Mouse (Mus musculus): ENCODE measurements around the gene Syngr3.
"Not testable (repeated sequence)": the region's sequence is repeated elsewhere in the genome, so short reads cannot be mapped to it uniquely, and the experiment has no call there.

Gene Syngr3

DNA sequence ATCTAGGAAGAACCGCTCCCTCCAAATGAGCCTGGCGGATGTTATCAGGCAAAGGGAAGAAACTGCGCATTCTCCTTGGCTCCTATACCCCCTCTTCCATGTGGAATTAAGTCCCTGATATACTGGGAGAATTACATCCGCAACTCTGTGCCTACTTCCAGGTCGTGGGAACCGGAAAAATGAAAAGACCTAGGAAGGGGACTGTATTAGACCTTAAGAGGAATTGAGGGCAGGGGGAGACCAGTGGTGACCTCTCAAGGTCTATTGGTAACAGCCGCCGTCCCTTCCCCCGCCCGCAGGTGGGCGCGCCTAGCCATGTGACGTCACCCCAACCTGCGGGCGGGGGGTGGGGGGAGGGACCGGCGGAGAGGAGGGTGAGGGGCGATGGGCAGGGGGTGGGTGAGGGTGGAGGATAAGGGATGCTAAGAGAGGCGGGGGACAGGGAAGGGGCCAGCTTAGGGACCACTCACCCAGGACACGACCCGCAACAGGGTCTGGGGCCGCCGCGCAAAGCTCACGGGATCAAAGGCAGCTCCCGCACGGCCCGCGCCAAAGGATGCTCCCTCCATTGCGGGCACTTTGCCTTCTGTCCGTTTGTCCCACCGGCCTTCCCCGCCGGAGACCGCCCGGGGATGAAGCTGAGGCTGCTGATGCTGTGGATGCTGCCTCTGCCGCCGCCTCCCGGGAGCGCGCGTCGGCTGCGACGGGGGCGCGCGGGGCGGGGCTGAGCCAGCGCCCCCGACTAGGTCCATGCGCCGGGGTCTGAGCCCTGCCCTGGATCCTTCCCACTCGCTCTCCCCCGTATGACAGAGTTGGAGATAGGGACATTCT is at the start of gene Syngr3:
Gene Syngr3, minus strand, starts transcription at position 705 of the 831 bp plus-strand sequence.
- DNase-seq = peak; percentile 57

DNA sequence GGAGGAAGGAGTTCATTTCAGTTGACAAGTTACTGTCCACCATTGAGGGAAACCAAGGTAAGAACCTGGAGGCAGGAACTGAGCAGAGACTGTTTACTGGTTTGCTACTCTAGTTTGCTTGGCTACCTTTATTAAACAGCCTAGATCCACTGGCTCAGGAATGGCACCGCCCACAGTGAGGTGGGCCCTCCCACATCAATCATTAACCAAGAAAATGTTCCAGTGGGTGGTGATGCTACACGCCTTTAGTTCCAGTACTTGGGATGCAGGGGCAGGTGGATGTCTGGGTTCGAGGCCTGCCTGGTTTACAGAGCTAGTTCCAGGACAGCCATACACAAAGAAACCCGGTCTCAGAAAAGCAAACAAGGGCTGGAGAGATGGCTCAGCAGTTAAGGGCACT is 48.5 kb upstream of the Syngr3 start:
- no peak for DNase-seq

DNA sequence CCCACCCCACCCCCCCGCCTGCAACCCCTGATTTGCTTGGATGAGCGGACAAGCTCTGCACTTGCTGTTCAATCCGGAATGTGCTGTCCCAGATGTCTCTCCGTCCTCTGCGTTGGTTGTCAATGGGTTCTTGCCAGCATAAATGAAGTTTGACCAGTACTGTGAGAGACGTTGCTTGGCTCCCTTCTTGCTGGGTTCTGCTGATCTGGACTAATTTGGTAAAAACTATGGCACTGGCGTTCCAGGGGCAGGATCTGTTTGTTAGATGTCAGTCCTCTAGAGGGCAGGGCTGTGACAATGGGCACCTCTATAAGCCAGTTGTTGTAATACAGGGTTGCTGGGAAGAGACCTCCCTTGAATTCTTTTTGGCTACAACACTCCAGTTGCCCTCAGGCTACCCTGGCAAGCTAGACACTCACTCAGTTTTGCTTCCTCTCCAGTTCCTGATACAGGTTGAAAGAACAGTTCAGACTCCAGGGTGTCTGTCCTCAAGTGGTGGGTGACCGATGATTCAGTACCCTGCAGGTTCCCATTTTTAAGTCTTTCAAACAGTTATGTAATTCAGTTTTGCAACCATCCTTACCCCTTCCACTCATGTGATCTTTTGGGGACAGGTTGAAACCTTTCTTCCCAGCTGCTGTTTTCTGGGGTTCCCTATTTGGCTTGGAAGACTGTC is 47.5 kb upstream of the Syngr3 start:
- no peak for DNase-seq

DNA sequence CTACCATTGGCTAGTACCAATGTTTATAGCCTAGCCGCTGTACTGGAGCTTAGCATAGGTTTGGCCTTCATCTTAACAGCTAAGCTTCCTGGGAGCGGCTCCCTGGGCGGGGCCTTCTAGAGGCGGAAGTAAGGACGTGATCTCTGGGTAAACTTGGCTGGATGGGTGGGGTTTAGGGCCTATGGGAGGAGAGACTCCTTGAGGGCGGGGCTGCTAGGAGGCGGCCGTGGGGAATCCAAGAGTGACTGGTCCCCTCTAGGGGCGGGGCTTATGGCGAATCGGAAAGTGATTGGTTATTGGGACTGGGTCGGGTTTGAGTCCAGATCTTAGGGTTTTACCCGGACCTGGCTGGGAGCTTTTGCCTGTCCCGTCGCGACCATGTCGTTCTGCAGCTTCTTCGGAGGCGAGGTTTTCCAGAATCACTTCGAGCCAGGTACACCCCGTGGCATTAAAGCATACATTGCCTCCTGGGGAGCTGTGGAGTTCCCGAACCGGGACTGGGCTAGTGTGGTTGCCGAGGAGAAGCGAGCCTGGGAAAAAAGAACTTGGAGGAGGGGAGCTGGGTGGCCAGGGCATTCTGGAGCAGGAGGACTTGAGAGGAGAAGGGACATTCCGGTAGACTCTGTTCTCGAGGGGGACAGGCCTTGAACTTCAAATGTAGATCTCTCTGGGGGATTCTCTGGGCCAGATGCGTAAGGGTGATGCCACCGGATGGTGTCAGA is 46.7 kb upstream of the Syngr3 start, which contains the start of gene Msrb1:
Gene Msrb1, plus strand, starts transcription at position 313 of the 722 bp plus-strand sequence.
- peak; percentile 90 for DNase-seq

DNA sequence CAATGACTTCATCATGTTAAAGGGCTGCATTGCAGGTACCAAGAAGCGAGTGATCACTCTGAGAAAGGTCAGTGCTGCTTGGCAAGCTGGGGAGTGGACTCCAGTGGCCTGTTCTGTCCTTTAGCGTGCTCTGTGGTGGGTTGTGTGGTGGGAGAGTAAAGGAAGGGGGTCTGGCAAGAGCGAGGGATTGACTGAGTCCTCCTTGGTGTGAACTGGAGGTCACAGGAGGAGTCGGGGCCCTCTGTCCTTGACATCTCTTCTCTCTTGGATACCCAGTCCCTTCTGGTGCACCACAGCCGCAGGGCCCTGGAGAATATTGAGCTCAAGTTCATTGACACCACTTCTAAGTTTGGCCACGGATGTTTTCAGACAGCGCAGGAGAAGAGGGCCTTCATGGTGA is 45.7 kb upstream of the Syngr3 start:
- DNase-seq = no peak

DNA sequence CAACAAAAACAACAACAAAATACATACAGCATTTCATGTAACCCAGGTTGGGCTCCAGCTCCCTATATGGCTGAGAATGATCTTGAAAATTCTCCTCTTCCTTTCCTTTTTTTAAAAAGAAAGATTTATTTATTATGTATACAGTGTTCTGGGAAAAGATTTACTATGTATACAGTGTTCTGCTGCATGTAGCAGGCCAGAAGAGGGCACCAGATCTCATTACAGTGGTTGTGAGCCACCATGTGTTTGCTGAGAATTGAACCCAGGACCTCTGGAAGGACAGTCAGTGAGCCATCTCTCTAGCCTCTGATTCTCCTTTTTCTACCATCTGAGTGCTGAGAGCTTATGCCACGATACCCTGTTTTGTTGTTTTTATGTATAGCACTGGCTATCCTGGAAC is 44.8 kb upstream of the Syngr3 start:
- no peak for DNase-seq

DNA sequence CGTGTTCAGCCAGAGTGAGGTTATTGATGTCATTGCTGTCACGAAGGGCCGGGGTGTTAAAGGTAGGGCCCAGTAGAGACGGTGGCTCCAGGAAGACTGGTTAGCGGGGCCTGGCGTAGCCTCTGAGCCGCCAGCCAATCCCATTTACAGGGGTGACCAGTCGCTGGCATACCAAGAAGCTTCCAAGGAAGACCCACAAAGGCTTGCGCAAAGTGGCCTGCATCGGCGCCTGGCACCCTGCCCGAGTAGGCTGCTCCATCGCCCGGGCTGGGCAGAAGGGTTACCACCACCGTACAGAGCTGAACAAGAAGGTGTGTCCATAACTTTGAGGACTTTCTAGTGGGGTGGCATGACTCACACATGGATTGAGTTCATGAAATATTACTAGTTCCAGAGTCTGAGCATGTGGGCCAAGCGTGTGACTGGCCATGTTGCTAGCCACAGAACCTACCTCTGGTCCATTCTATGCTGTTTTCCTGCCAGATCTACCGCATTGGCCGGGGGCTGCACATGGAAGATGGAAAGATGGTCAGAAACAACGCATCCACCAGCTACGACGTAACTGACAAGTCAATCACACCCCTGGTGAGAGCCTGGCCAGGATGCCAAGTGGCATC is 43.8 kb upstream of the Syngr3 start:
- DNase-seq = no peak

DNA sequence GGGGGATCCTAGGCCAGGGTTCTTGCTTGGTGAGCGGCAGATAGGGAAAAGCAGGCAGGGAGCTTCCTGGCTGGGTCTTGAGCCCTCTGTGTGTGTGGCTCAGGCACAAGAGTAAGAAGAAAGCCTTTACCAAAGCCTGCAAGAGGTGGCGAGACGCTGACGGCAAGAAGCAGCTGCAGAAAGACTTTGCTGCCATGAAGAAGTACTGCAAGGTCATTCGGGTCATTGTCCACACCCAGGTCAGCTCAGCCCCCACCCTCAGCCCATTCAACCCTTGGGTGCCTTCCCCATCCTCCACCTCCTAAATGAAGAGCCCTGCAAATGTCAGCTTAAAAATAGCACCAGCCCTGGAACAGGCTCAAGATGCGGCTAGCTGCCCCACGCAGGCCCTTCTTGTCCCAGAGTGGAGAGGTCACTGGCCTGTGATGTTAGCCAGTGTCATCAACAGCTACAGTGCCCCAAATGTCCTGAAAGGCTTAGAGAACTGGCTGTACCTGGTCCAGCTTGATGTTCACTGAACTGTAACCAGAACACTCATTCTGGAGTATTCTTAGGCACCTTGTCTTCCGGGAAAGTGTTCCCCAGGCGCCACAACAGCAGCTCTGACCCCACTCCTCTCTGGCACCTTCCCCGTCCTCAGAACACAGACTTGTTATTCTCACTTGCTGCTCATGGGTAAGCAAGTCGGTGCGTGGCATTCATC is 42.6 kb upstream of the Syngr3 start:
- DNase-seq = no peak

DNA sequence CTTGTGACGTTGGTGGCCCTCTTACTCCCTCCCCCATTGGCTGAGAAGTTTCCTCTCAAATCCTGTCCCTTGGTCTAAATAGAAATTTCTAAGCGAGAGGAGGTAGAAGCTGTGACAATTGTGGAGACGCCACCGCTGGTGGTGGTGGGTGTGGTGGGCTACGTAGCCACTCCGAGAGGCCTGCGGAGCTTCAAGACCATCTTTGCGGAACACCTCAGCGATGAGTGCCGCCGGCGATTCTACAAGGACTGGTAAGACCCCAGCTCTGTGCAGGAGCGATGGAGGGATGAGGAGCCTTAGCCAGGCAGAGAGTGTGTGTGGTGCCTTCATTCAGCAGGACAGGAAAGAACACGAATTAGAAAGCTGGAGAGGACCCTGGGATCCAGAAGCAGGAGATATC is 41.0 kb upstream of the Syngr3 start:
- DNase-seq = no peak

DNA sequence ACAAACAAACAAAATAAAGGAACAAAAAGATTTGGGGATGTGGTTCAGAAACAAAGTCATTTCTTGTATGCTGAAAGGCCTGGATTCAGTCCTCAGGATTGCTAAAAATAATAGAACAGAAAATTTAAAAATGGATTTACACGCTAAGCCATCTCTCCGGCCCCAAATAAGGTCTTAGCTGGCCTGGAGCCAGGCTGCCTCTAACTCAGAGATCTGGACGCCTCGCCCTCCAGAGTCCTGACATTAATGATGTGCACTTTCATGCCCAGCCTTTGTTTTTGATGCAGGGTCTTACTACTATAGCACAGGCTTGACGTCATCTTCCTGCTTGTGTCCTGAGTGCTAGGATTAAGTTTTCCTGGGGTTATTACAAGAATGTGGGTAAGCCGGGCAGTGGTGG is 39.3 kb upstream of the Syngr3 start:
- DNase-seq = no peak

DNA sequence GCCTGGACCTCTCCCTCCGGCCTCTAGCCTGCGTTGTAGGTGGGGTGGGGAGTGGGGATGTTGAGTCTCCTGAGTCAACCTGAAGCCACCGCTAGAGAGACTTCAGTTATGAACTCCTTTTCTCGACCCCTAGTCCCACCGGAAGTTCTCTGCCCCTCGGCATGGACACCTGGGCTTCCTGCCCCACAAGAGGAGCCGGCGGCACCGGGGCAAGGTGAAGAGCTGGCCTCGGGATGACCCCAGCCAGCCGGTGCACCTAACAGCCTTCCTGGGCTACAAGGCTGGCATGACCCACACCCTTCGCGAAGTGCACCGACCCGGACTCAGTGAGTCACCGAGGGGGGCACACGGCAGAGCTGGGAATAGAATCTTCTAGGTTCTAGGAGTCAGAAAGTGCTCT is 38.4 kb upstream of the Syngr3 start:
- no peak for DNase-seq

DNA sequence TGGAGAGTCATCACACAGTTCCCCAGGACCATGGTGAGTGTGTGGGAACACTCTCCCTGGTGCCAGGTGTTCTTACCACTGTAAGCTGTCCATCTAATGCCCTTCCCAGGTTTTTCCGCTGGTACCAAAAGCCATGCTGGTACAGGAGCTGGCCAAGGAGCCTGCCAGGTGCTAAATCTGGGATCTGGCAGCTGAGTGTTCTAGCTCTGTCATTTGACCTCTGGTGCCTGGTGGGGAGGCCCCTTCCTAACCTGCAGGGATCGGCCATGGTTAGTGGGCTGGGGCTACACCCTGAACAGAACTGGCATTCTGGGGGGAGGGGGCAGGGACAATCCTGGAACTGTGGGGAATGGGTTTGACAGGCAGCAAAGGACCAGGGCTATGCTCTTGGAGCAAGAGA is 37.9 kb upstream of the Syngr3 start, which contains the start of gene Rpl3l:
Gene Rpl3l, plus strand, starts transcription at position 203 of the 400 bp plus-strand sequence.
- no peak for DNase-seq

DNA sequence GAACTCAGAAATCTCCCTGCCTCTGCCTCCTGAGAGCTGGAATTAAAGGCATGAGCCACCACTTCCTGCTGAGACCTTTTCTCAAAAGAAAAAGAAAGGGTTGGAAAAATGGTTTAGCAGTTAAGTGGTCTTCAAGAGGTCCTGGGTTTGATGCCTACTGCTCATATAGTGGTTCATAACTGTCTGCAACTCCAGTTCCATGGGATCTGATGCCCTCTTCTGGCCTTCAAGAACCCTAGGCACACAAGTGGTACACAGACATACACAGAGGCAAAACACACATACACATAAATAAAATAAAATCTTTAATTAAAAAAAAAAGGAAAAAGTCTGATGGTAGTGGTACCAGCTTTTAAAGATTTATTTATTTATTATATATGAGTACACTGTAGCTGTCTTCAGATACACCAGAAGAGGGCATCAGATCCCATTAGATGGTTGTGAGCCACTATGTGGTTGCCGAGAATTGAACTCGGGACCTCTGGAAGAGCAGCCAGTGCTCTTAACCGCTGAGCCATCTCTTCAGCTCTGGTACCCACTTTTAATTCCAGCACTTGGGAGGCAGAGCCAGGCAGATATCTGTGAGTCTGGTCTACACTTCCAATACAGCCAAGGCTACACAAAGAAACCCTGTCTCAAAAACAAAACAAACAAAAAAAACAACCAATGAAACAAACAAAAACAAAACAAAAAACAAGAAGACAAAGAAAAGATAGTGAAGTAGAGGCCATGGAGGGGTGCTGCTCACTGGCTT is 36.1 kb upstream of the Syngr3 start:
- no peak for DNase-seq

DNA sequence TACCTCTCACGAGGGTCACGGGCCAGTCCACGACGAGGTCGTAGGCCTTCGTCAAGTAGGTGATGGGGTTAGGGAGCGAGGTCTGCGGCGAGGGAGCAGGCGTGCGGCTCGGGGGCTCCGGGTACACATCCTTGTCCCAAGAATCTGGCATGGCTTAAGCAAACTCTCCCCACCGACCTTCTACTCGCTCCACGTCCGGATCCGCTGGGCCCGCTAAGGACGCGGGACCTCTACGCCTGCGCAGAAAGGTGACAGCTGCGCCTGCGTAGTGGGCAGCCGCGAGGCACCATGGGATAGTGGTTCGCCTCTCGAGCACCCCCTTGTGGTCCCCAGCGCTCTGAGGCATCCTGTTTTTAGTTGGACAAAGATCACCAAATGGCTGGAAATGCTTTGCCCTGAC is 34.4 kb upstream of the Syngr3 start, which contains the start of gene Ndufb10:
Gene Ndufb10, minus strand, starts transcription at position 295 of the 400 bp plus-strand sequence.
- DNase-seq = peak; percentile 99

DNA sequence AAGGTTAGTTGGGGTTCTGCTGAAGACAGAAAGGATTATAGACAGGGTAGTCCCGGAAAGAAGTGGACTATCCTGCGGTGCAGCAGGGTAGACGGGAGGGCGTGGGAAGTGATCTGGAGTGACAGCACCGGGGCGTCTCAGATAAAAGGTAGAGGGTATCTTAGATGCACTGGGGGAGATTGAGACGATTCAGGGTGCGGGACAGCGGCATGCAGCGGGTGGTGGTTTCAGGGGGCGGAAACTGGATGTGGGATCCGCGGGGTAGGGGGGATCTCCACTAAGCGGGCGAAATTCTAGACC is 34.1 kb upstream of the Syngr3 start:
- peak; percentile 33 for DNase-seq

DNA sequence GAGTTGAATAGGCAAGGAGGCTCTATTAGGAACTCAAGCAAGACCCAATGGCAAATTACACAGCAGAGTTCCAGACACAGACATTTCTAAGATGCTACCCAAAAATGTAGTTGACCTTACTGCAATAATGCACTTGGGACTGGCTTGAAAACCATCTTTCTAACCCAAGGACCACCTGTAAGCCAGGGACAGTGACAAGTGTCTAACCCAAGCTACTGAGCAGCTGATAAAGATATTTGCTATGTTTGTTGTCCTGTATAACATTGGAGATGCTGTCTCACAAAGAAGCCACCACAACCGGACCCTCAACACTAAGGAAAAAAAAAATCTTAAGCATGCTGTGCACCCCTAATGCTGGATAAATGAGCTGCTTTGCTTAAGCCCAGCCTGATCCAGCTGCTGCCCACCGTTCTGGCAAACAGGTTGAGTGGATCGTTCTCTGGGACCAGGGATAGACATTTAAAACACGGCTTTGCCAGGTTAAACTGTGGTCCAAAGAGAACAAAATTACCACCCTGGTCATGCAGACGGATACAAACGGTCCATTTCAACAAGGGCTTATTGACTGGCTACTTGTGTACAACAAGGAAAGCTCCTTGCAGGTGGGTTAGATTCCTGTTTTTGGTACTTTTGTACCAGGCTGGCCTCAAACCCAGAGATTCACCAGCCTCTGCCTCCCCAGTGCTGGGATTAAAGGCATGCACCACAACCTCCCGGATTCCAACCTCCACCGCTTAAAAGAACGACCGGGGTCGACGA is 33.5 kb upstream of the Syngr3 start:
- no peak for DNase-seq

DNA sequence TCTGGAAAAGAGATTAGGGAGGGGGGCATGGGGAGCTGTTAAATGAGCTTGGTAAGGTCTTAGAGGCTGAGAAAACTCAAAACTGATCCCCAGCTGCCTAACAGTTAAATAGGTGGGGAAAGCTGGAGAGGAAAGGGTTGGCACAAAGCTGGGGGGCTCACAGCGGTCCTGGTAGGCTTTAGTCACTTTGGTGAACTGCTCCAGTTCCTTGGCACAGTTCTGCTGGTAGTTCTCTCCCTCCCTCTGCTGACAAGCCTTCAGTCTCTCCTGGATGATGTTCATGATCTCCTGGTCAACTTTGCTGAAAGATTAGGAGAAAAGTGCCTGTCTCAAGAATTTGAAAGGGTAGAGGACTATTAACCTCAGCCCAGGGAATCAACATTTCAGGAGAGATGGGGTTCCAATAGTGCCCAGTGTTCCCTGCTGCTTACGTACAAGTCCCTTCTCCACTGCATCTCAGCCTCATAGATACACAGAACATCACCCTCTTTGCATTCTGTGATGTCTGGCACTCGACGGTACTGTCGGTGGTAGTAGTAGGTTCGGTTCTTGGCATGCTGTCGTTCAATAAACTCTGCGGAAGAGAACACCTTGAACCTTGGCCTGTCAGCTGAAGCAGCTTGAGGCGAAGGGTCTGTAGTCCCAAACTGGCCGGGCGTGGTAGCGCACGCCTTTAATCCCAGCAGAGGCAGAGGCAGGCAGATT is 32.6 kb upstream of the Syngr3 start:
- no peak for DNase-seq

DNA sequence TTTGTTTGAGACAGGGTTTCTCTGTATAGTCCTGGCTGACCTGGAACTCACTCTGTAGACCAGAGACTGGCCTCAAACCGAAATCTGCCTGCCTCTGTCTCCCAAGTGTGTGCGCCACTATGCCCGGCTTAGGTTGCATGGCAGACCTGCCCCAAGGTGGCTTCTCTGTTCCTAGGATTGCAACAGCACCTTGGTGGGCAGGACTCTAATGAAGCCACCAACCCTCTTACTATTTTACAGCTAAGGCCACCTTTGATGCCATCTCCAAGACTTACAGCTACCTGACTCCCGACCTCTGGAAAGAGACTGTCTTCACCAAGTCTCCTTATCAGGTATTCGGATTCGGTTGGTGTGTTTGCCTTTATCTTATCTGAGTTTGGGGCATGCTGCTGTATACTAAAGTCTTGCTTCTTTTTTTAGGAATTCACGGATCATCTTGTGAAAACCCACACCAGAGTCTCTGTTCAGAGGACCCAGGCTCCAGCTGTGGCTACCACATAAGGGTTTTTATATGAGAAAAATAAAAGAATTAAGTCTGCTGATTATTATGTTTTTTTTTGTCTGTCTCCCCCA is 31.7 kb upstream of the Syngr3 start:
- not testable (repeated sequence) for DNase-seq

DNA sequence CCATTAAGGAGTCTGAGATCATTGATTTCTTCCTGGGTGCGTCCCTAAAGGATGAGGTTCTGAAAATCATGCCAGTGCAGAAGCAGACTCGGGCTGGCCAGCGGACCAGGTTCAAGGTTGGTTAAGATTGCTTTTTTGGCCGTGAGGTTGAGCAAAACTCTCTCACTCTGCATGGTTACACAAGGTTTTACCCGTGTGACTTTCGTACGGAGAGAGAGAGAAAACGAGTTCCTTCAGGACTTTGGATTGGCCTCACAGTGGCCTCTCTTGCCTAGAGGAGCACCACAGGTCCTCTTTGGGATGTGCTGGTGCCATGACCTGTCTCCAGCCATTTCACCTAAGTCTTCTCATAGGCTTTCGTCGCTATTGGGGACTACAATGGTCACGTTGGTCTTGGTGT is 30.9 kb upstream of the Syngr3 start:
- not testable (repeated sequence) for DNase-seq

Data from right cerebral cortex, postnatal 14 days (tissue).